Mouse (Mus musculus) midbrain, embryonic 16.5 days (tissue): ENCODE measurements around the gene Atp5e. TPM values are rescaled to one million over a fixed set of nuclear protein-coding genes. Genes with fewer than 3 reads are reported as not detected.

Experiments used
- ATAC-seq: fragments of 200-750 bp; cut with Nextera tagmentation; 2 replicates; pipeline ENCODE4 v1.8.0; 2017; ENCODE audit warnings: moderate TSS enrichment
- H3K27ac ChIP-seq: fragments of 300-500 bp; sonication (generic); 2 replicates; pipeline ENCODE4 v1.5.1; 2014; ENCODE audit warnings: mild to moderate bottlenecking, low read length, mixed read lengths
- H3K27me3 ChIP-seq: fragments of 300-500 bp; sonication (generic); 2 replicates; pipeline ENCODE4 v1.6.1; 2014; ENCODE audit warnings: low read depth, low read length, mixed read lengths; ENCODE audit not compliant: control insufficient read depth, insufficient read depth
- H3K36me3 ChIP-seq: fragments of 300-500 bp; sonication (generic); 2 replicates; pipeline ENCODE4 v1.6.1; 2014; ENCODE audit warnings: mild to moderate bottlenecking, low read length, moderate library complexity, mixed read lengths; ENCODE audit not compliant: control insufficient read depth, insufficient read depth
- H3K4me1 ChIP-seq: fragments of 300-500 bp; sonication (generic); 2 replicates; pipeline ENCODE4 v1.6.1; 2014; ENCODE audit warnings: mild to moderate bottlenecking, low read length, mixed read lengths; ENCODE audit not compliant: control insufficient read depth, insufficient read depth
- H3K4me2 ChIP-seq: fragments of 300-500 bp; sonication (generic); 2 replicates; pipeline ENCODE4 v1.6.1; 2014; ENCODE audit warnings: mild to moderate bottlenecking, low read length, mixed read lengths
- H3K4me3 ChIP-seq: fragments of 300-500 bp; sonication (generic); 2 replicates; pipeline ENCODE4 v1.5.1; 2014; ENCODE audit warnings: low read depth, mild to moderate bottlenecking, low read length, moderate library complexity, mixed read lengths
- H3K9ac ChIP-seq: fragments of 300-500 bp; sonication (generic); 2 replicates; pipeline ENCODE4 v1.6.1; 2014; ENCODE audit warnings: low read depth, low read length, mixed read lengths
- H3K9me3 ChIP-seq: fragments of 300-500 bp; sonication (generic); replicated peaks from 2 replicates; pipeline ENCODE4 v1.6.1; 2014; ENCODE audit warnings: mild to moderate bottlenecking, low read length, mixed read lengths; ENCODE audit not compliant: control insufficient read depth, poor library complexity, severe bottlenecking
- WGBS: fragments of 180-500 bp; shearing (Covaris S2); extraction: QIAGEN DNeasy Blood & Tissue Kit; methylation state at CpG from one replicate; pipeline ENCODE4 v1.1.7; 2014; 5-methylcytosine and 5-hydroxymethylcytosine counted together
- polyA plus RNA-seq: library from polyadenylated mRNA; unstranded; fragments of >200 nt; fragmentation: Nextera tagmentation; extraction: Ambion mirVana; gene quantifications from 2 replicates; pipeline ENCODE4 v1.2.1, GENCODE M21; 2015

Atp5e gene
- polyA plus RNA-seq, 1 experiment from 2014 or later: 681 TPM

DNA sequence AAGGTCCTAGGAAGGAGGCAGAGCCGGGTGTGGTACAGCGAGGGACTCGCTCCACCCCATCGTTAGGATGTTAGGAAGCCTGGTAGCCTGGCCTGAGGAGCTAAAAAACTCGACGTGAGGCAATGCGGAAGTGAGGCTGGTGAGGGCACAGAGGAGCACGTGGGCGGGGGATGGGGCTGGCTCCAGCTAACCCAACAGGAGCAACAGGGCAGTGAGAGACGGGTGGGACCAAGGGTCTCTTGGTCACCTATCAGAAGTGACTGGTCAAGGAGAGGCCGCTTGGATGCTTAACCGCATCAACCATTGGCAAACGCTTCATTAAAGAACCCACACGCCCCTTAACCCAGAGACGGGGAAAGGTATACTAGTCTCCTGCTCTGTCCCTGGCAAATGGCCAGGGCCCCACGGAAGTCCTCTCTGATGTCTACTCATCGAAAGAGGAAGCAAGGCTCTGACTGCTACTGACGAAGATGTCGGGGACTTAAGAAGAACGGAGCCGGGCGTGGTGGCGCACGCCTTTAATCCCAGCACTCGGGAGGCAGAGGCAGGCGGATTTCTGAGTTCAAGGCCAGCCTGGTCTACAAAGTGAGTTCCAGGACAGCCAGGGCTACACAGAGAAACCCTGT, 27.7 kb downstream of the Atp5e start:
- H3K4me1 ChIP-seq: peaks cover 8% of the 10 kb centered on the region; the same call in 1 of the 2 replicates
- no peak overlapping the region for H3K9ac ChIP-seq
- H3K4me2 ChIP-seq: no peak overlapping the region
- H3K9me3 ChIP-seq: no peaks in the 10 kb centered on the region
- no peaks in the 10 kb centered on the region for H3K27me3 ChIP-seq
- H3K4me3 ChIP-seq: no peak overlapping the region
- no peak for ATAC-seq
- H3K27ac ChIP-seq: no peak overlapping the region
- WGBS: 92% methylated on average over 26 of the region's 26 CpGs
- no peaks in the 10 kb centered on the region for H3K36me3 ChIP-seq

DNA sequence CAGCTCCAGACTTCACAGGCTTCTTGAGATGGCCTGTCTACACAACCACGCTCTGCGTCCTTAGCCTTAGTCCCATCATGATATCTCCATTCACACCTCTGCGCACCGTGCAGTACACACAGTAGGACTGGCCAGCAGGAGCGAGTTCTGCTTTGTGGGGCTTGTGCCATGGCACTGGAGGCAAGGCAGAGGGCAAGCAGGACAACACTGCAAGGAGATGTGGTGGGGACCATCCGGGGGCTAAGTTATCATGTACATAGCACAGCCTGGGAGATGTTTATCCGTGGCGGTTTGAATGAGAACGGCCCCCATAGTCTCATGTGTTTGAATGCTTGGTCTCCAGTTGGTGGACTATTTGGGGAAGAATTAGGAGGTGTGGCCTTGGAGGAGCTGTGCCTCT, 29.0 kb downstream of the Atp5e start:
- Histone ChIP-seq H3K9ac (no peak overlapping the region), H3K9me3 (no peaks in the 10 kb centered on the region), H3K27me3 (no peaks in the 10 kb centered on the region), H3K27ac (no peak overlapping the region), H3K4me2 (no peak overlapping the region), H3K36me3 (no peaks in the 10 kb centered on the region), H3K4me1 (peaks cover 8% of the 10 kb centered on the region; the same call in 1 of the 2 replicates), H3K4me3 (no peak overlapping the region)
- WGBS: 95% methylated on average over 9 of the region's 9 CpGs
- no peak for ATAC-seq

DNA sequence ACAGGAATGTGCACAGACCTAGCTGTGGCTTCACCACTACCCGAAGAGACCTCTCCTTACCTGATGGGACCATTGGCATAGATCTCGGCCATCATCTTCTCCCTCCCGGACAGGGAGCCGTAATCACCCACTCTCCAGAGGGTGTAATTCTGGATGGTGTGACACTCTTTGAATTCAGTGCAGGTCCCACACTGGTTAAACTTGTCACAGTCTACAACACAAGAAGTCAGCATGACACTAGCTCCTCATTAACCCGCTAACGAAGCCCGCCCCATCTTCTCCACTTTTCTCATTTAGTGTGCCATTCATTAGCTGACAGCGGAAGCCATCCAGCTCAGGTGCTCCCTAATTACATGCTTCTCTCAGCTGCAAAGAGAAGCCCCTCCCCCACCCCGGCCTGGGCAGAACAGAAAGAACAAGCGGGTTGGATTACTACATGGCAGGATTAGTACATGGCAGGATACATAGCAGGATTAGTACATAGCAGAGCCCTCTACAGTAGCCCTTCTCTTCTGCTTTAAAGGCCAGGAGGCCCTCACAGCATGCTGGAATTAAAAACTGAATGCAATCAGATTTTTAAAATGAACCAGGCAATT, 34.8 kb downstream of the Atp5e start:
- no peak overlapping the region for H3K9ac ChIP-seq
- no peak overlapping the region for H3K4me2 ChIP-seq
- no peaks in the 10 kb centered on the region for H3K9me3 ChIP-seq
- peaks cover 19% of the 10 kb centered on the region for H3K36me3 ChIP-seq
- no peaks in the 10 kb centered on the region for H3K27me3 ChIP-seq
- WGBS: 72% methylated on average over 10 of the region's 10 CpGs
- H3K27ac ChIP-seq: no peak overlapping the region
- ATAC-seq: no peak
- no peaks in the 10 kb centered on the region for H3K4me1 ChIP-seq
- H3K4me3 ChIP-seq: no peak overlapping the region

DNA sequence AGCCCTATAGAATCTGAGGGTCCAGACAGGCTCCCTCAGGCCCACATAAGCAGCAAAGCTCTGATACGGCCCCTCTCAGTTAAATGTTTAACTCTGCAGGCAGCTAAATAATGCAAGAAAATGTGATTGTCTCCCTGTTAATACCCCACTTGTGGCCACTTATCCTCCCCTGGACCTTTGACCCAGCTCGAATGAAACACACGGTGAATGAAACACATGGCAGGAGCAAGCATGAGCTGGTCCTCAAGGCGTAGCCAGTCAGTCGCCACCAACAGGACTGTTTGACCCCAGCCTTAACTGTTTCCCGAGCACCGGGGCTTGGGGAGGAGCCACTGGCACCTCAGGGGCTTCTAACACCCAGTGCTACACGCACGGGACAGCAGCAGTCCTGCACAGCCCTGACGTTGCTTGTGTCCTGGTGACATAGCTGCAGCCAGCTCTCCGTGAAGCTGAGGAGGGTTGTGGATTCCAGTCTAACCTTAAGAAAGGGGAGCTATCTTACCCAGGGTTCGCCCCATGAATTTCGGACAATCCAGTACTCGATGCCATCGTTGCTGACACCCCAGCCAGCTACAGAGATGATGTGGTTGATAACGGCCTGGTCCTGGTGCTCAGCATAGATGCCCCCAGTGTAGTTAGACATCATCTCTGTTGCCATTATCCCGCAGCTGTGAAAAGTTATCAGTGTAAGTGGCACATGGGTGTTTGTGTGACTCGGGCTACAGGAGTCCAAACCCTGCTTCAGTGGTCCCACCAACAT, 35.6 kb downstream of the Atp5e start:
- WGBS: 74% methylated on average over 18 of the region's 18 CpGs
- no peaks in the 10 kb centered on the region for H3K9me3 ChIP-seq
- no peak overlapping the region for H3K27ac ChIP-seq
- H3K36me3 ChIP-seq: peaks cover 24% of the 10 kb centered on the region
- no peak overlapping the region for H3K4me2 ChIP-seq
- H3K9ac ChIP-seq: no peak overlapping the region
- H3K4me1 ChIP-seq: no peaks in the 10 kb centered on the region
- no peaks in the 10 kb centered on the region for H3K27me3 ChIP-seq
- no peak overlapping the region for H3K4me3 ChIP-seq
- no peak for ATAC-seq

DNA sequence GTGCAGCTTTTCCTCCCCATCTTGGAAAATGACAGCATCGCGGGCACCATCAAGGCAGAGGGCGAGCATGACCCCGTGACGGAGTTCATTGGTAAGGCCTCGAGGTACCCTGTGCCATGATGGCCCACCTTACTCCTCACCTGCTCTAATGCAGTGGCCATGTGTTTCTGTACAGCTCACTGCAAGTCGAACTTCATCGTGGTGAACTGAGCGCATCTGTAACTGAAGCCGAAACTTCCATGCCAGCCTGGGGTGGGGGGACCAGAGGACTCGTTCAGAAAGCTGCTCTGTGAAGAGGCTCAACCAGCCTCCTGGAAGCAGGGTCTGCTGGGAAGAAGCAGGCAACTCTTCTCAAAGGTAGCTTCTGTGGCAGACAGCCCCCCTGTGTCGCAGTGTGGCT, 37.0 kb downstream of the Atp5e start:
- no peaks in the 10 kb centered on the region for H3K9me3 ChIP-seq
- no peak overlapping the region for H3K27ac ChIP-seq
- H3K4me3 ChIP-seq: no peak overlapping the region
- peaks cover 34% of the 10 kb centered on the region for H3K36me3 ChIP-seq
- no peak overlapping the region for H3K4me2 ChIP-seq
- no peak overlapping the region for H3K9ac ChIP-seq
- ATAC-seq: no peak
- 92% methylated on average over 12 of the region's 12 CpGs for WGBS
- H3K4me1 ChIP-seq: no peaks in the 10 kb centered on the region
- no peaks in the 10 kb centered on the region for H3K27me3 ChIP-seq

DNA sequence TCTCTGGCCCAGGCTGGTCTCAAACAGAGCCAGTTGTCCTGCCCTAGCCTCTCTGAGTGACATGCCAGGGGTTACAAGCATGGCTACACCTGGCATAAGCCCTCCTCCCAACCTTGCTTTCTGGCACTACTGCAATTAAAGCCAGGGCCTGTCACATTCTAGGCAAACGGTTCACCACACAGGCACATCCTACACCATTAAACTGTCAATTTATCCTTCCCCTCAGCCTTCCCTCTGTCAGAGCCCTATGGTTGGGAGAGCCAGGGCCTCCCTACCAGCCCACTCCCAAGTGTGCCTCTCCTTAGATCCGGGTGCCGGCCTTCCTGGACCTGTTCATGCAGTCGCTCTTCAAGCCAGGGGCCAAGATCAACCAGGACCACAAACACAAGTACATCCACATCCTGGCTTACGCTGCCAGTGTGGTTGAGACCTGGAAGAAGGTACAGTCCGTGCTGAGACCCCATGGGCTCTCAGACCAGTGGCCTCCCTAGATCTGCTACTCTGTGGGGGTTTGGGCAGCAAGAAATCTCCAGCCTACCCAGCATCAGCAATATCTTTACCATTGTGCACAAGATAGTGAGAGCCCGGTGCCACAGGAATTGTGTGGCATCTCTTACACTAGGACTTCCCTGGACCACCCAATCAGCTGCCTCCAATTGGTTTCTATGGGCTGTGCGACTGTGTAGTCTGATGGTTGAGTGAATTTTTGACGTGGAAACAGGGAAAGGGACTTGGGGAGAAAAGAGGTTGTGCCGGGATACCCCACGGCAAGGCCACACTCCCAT, 39.4 kb downstream of the Atp5e start:
- H3K4me2 ChIP-seq: no peak overlapping the region
- H3K36me3 ChIP-seq: peaks cover 36% of the 10 kb centered on the region
- no peaks in the 10 kb centered on the region for H3K27me3 ChIP-seq
- H3K4me3 ChIP-seq: no peak overlapping the region
- WGBS: 92% methylated on average over 11 of the region's 11 CpGs
- H3K9ac ChIP-seq: no peak overlapping the region
- no peaks in the 10 kb centered on the region for H3K9me3 ChIP-seq
- no peak overlapping the region for H3K27ac ChIP-seq
- ATAC-seq: no peak
- H3K4me1 ChIP-seq: no peaks in the 10 kb centered on the region

DNA sequence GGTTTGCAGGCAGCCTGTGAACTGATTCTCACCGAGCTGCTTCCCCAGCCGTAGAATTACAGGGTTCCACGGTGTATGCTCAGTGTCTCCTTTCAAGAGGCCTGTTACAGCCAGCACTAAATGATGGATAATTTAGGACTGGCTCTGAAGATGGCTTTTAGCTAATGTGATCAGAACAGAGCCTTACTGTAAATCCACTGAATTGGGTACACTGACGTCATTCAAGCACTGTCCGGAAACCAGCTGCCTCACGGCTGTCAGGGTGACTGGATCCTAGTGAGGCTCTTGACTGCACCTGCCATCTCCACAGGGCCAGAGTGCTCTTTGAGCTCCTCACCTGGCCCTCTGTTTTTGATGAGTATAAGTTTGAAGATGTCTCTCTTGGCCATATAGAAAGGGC, 42.8 kb downstream of the Atp5e start:
- no peak for ATAC-seq
- H3K36me3 ChIP-seq: peaks cover 19% of the 10 kb centered on the region; the same call in 1 of the 2 replicates
- WGBS: 94% methylated on average over 6 of the region's 6 CpGs
- H3K4me2 ChIP-seq: no peak overlapping the region
- H3K4me1 ChIP-seq: peaks cover 5% of the 10 kb centered on the region
- H3K9ac ChIP-seq: no peak overlapping the region
- H3K27me3 ChIP-seq: no peaks in the 10 kb centered on the region
- H3K9me3 ChIP-seq: no peaks in the 10 kb centered on the region
- H3K4me3 ChIP-seq: no peak overlapping the region
- H3K27ac ChIP-seq: no peak overlapping the region

DNA sequence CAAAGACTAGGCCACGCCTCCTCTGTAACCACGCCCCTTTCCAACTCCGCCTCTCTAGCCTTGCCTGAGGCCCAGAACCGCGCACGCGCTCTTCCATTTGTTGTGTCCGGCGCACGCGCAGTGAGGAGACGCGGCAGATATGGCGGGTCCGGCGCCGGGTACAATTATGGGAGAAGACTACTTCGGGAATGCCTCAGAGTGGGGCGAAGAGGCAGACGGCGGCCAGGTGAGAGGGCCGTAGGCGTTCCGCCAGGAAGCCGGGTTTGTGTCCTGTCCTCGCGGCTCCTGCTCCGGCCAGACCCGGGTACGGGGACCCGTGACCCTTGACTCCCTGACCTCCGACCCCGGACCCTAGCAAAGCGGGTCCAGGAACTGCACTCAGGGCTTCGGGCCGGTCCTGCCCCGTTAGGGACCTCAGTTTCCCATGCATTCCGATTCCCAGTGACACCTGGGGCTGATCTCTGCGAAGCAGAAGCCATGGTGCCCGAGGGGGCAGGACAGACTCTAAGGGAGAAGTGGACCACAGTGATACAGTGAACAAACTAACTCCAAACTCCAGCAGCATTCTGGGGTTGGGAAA, 48.1 kb downstream of the Atp5e start, which contains the start of gene Nelfcd:
TSS of gene Nelfcd (plus strand) at position 74 of the 580 bp plus-strand sequence.
- peak; percentile 94 for ATAC-seq
- Histone ChIP-seq H3K9me3 (no peaks in the 10 kb centered on the region), H3K27ac (no peak within 1 kb of the TSS), H3K4me1 (peaks cover 7% of the 10 kb centered on the region), H3K4me3 (peak within 1 kb of the TSS; percentile 70), H3K4me2 (peak within 1 kb of the TSS; percentile 87), H3K27me3 (no peaks in the 10 kb centered on the region), H3K9ac (peak within 1 kb of the TSS; percentile 82), H3K36me3 (0 out of 2 replicates have a peak, but pooled peaks cover 2% of the 10 kb centered on the region)
- under 1% methylated on average over 40 of the region's 40 CpGs for WGBS
